Mouse (Mus musculus): ENCODE results near the gene Gm5426. TPM values are rescaled to one million over a fixed set of nuclear protein-coding genes. Genes with fewer than 3 reads are reported as not detected.
A peak's percentile ranks its signal among the peaks of the same experiment; 100 is the strongest.

Gene Gm5426
- total and polyA plus RNA-seq, 3 experiments: not detected

DNA sequence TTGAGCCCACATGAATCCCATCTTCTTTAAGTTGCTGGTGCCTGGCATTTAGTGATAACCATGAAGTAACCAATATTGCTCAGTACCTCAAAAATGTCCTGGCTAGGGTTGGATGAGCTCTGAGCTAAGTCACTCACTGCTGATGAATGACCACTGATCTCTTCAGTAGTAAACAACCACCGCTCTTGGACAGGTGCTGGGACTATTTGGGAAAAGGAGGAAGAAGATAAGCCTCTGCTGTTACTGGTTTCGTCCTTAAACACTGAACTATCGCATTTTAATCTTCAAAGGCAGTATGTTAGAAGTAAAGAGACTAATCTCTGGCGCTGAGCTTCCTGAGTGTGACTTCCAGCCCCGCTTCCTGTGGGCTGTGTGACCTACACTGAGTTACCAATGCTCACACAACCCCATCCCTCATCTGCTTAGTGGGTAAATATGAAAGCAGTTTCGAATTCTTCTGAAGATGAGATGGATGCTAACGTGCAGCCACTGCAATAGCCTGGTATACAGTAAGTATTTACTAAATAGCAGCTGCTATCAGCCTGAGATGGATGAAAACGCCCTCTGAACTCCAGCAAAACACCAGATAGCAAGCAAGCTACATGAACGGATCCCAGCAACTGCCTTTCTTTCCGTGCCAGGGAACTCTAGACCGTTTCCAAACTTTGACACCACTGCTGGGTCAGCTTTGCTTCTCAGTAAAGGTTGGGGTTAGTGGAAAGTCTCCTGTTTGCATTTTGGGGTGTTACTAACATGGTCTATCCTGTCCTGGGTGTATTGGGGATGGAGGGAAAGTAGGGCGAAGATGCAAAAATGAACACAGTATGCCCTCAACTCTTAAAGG is 44.4 kb downstream of the Gm5426 start:
- no peaks in the 10 kb centered on the region for H3K27me3 ChIP-seq (ENCODE audit: control insufficient read depth, insufficient read depth, low read length)
- H3K9ac ChIP-seq (ENCODE audit: low read depth, low read length): no peak overlapping the region
- DNase-seq: no peak
- WGBS: 47% methylated on average over 12 of the region's 12 CpGs
- peak overlapping the region; percentile 11 for H3K27ac ChIP-seq
- H3K4me1 ChIP-seq (ENCODE audit: control insufficient read depth, insufficient read depth, low read length): peaks cover 7% of the 10 kb centered on the region
- H3K4me3 ChIP-seq: no peak overlapping the region
- no peaks in the 10 kb centered on the region for H3K79me2 ChIP-seq (replicated peaks; ENCODE audit: control insufficient read depth, insufficient read depth, low read length)
- TF ChIP-seq POLR2A (IDR thresholded peaks at IDR 0.05; ENCODE audit: insufficient read depth, low read depth, low read length) (no peak), CTCF (IDR thresholded peaks at IDR 0.05) (no peak), EP300 (IDR thresholded peaks at IDR 0.05; ENCODE audit: insufficient read depth, low read depth, low read length) (no peak)
- H3K36me3 ChIP-seq (ENCODE audit: control insufficient read depth, insufficient read depth, low read length): no peaks in the 10 kb centered on the region; the same call in 1 of the 2 replicates
- intact Hi-C loops (cut with DNase I): no loop called here

DNA sequence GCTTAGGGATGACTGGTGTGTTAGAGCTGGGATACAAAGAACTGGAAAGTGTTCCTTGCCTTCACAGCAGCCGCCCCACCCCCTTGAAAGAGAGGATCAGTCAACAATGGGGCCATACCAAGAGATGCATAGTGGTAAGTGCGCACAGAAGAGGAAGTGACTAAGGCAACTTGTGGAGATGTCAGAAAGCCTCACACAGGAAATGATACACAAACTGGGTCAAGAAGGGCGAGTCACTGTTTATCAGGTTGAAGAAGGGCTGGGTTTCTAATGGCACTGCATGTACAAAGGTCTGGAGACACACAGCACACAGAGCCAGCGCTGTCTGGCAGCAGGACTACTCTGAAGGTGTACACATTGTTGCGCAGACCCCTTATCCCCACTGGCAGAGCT is 45.0 kb downstream of the Gm5426 start:
- no peaks in the 10 kb centered on the region for H3K79me2 ChIP-seq (replicated peaks; ENCODE audit: control insufficient read depth, insufficient read depth, low read length)
- no peak overlapping the region for H3K4me3 ChIP-seq
- no peaks in the 10 kb centered on the region for H3K27me3 ChIP-seq (ENCODE audit: control insufficient read depth, insufficient read depth, low read length)
- intact Hi-C loops (cut with DNase I): no loop called here
- no peaks in the 10 kb centered on the region; the same call in 1 of the 2 replicates for H3K36me3 ChIP-seq (ENCODE audit: control insufficient read depth, insufficient read depth, low read length)
- H3K9ac ChIP-seq (ENCODE audit: low read depth, low read length): no peak overlapping the region
- H3K4me1 ChIP-seq (ENCODE audit: control insufficient read depth, insufficient read depth, low read length): peaks cover 7% of the 10 kb centered on the region
- 69% methylated on average over 5 of the region's 5 CpGs for WGBS
- TF ChIP-seq CTCF (IDR thresholded peaks at IDR 0.05) (no peak), EP300 (IDR thresholded peaks at IDR 0.05; ENCODE audit: insufficient read depth, low read depth, low read length) (no peak), POLR2A (IDR thresholded peaks at IDR 0.05; ENCODE audit: insufficient read depth, low read depth, low read length) (no peak)
- DNase-seq: peak; percentile 31 to 37
- H3K27ac ChIP-seq: peak overlapping the region; percentile 11

DNA sequence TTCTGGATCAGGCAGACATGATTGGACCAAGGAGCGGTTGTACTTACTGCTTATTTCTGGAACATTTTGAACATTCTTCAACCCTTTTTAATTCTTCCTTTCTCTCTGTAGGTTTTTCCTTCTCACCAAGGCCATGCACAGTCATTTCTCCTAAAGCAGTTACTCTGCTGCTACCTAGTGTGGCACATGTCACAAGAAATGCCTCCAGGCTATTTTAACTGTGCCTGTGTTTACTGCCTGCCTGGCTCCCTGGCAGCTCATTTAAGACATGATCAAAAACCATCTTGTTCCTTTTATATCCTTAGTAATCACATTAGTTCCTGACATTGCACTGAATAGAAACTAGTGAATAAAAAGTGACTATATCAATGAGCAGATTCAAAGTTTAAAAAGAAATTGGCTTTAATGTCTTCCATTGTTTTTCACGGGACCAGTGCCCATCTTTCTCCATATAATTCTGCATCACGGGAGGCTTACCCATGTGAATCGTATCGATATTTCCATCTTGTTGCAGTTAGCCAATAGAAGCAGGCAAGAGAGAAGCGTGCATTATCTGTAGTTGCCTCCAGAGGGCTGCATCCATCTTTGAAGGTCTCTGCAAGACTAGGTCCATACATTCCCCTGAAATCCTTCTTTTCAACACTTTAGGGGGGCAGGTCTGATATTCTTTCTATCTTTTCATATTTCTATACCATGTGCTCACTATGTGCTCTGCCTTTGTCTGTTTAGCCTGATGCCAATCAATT is 45.7 kb downstream of the Gm5426 start:
- Histone ChIP-seq H3K27me3 (ENCODE audit: control insufficient read depth, insufficient read depth, low read length) (no peaks in the 10 kb centered on the region), H3K79me2 (replicated peaks; ENCODE audit: control insufficient read depth, insufficient read depth, low read length) (no peaks in the 10 kb centered on the region), H3K4me3 (no peak overlapping the region), H3K9ac (ENCODE audit: low read depth, low read length) (no peak overlapping the region), H3K4me1 (ENCODE audit: control insufficient read depth, insufficient read depth, low read length) (peaks cover 7% of the 10 kb centered on the region), H3K27ac (no peak overlapping the region), H3K36me3 (ENCODE audit: control insufficient read depth, insufficient read depth, low read length) (no peaks in the 10 kb centered on the region; the same call in 1 of the 2 replicates)
- intact Hi-C loops (cut with DNase I): no loop called here
- no peak for DNase-seq
- TF ChIP-seq CTCF (IDR thresholded peaks at IDR 0.05): 0 out of 2 replicates have a peak, but pooled peaks have one; percentile 3
- no peak for TF ChIP-seq POLR2A (IDR thresholded peaks at IDR 0.05; ENCODE audit: insufficient read depth, low read depth, low read length)
- WGBS: 94% methylated on average over 6 of the region's 6 CpGs

DNA sequence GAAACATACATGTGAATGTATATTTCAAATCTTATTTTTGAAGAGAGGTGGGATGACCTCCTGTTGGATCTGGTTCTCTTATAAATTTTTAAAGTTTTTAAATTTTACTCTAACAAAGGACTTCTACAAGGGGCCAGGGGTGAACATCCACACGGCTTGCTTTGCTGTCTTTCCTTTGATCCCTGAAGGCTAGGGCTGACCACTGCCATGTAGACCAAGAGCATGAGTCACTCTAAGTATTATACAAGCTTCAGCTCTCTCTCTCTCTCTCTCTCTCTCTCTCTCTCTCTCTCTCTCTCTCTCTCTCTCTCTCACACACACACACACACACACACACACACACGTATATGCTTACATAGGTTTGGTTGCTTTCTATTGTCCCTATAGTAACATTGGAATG is 48.6 kb downstream of the Gm5426 start:
- Histone ChIP-seq H3K27ac (no peak overlapping the region), H3K4me3 (no peak overlapping the region), H3K27me3 (ENCODE audit: control insufficient read depth, insufficient read depth, low read length) (no peaks in the 10 kb centered on the region), H3K4me1 (ENCODE audit: control insufficient read depth, insufficient read depth, low read length) (peaks cover 10% of the 10 kb centered on the region), H3K79me2 (replicated peaks; ENCODE audit: control insufficient read depth, insufficient read depth, low read length) (no peaks in the 10 kb centered on the region), H3K36me3 (ENCODE audit: control insufficient read depth, insufficient read depth, low read length) (no peaks in the 10 kb centered on the region; the same call in none of the 2 replicates), H3K9ac (ENCODE audit: low read depth, low read length) (no peak overlapping the region)
- no peak for DNase-seq
- no peak for TF ChIP-seq CTCF (IDR thresholded peaks at IDR 0.05)
- no peak for TF ChIP-seq EP300 (IDR thresholded peaks at IDR 0.05; ENCODE audit: insufficient read depth, low read depth, low read length)
- no peak for TF ChIP-seq POLR2A (IDR thresholded peaks at IDR 0.05; ENCODE audit: insufficient read depth, low read depth, low read length)
- intact Hi-C loops (cut with DNase I): no loop called here
- WGBS: 57% methylated on average over 2 of the region's 2 CpGs

DNA sequence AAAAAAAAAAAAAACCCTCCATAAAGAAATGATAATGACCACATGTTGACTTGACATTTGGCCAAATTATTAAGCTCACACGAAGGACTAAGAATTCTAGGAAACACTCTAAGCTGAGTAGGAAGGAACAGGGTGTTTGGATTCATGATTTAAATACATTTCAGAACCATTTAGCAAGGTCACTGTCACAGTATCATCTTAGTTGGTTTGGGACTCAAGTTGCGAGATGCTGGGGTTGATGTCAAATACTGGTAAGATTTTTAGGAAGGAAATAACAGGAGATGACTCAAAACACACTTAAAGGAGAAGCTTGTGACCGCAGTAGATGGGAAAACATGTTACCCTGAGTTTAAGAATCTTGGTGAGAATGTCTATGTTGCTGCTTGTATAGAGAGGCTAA is 49.2 kb downstream of the Gm5426 start:
- 41% methylated on average over 3 of the region's 3 CpGs for WGBS
- H3K36me3 ChIP-seq (ENCODE audit: control insufficient read depth, insufficient read depth, low read length): no peaks in the 10 kb centered on the region; the same call in none of the 2 replicates
- no peaks in the 10 kb centered on the region for H3K27me3 ChIP-seq (ENCODE audit: control insufficient read depth, insufficient read depth, low read length)
- H3K27ac ChIP-seq: no peak overlapping the region
- no peak overlapping the region for H3K4me3 ChIP-seq
- intact Hi-C loops (cut with DNase I): no loop called here
- TF ChIP-seq EP300 (IDR thresholded peaks at IDR 0.05; ENCODE audit: insufficient read depth, low read depth, low read length) (no peak), CTCF (IDR thresholded peaks at IDR 0.05) (no peak), POLR2A (IDR thresholded peaks at IDR 0.05; ENCODE audit: insufficient read depth, low read depth, low read length) (no peak)
- H3K4me1 ChIP-seq (ENCODE audit: control insufficient read depth, insufficient read depth, low read length): peaks cover 14% of the 10 kb centered on the region
- H3K9ac ChIP-seq (ENCODE audit: low read depth, low read length): no peak overlapping the region
- DNase-seq: no peak
- H3K79me2 ChIP-seq (replicated peaks; ENCODE audit: control insufficient read depth, insufficient read depth, low read length): no peaks in the 10 kb centered on the region

Small RNA genes lying within 50 kb of the gene (microRNA-seq; reads per million reads assigned to microRNA genes)
- 0 reads per million in 2 experiments for gene Gm22913

Other genes with a start within 250 kb of the Gm5426 start
- gene Eea1, start 196.0 kb upstream of the Gm5426 start, total RNA-seq (2021): 10 to 100 TPM; 30.3 to 30.9 TPM
- gene Eea1, start 196.0 kb upstream of the Gm5426 start, polyA plus RNA-seq (2012; rRNA removed): 3.1 and 6.6 TPM in 2 replicates

Data from heart, adult 2 months (tissue).